Mouse (Mus musculus): Measurements from ENCODE around the gene Mlst8.

DNA sequence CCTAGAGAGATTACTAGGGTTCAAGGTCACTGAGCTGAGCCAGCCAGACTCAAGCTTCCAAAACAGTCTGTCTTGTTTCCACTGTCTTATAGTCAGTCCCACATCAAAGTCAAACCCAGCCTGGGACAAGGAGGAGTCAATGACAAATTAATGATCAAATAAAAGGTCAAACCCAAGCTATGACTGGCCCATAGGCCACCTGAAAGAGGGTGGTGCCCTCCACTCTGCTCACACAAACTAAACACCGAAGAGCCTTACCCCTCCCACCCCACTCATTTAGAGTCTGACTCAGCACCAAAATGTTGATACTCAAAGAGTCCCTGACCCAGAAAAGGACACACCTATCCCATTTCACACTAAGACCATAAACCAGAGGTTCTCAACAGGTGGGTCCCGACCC, 25.5 kb downstream of the Mlst8 start:
- TF ChIP-seq CTCF (IDR thresholded peaks at IDR 0.05) (no peak), POLR2A (IDR thresholded peaks at IDR 0.05; ENCODE audit: insufficient read depth, low read depth, low read length) (no peak), EP300 (IDR thresholded peaks at IDR 0.05; ENCODE audit: insufficient read depth, low read depth, low read length) (no peak)
